Comparison of ENCODE assay signal across 9 mouse cellular contexts in genomic region chr6:115049015-115049414, GRCm38 (mm10). TPM values are rescaled to one million over a fixed set of nuclear protein-coding genes. Genes with fewer than 3 reads are reported as not detected.
DNase-seq lines count a peak whose midpoint lies in the region; ATAC-seq and TF ChIP-seq lines count a peak whose summit lies in the region.
"Had no signal": no experiment of that assay in that cellular context is flagged by ENCODE, and none has a peak within 500 bp of the region (broad histone marks: within the 10 kb centered on the region; RNA-seq: fewer than 3 reads in every experiment).

No protein-coding gene starts in this region.

- no peaks in the 10 kb centered on the region for H3K9me3 ChIP-seq in stomach, postnatal 0 days (ENCODE audit: control insufficient read depth, low read length)
- H3K9me3 ChIP-seq: embryonic facial prominence, embryonic 13.5 days had no signal

- peak; percentile 43 for DNase-seq in adrenal gland, postnatal 14 days
- no peak for DNase-seq in adrenal gland, adult 2 months
- DNase-seq in left cerebral cortex, adult 18-20 months (ENCODE audit: low spot score in 2 of 2): peak; percentile 59 to 75
- DNase-seq in left cerebral cortex, adult 8-10 months (ENCODE audit: low spot score in 2 of 2): no peak
- DNase-seq in cerebellum, adult 2 months: peak; percentile 57 to 74
- peak; percentile 91 for DNase-seq in left cerebral cortex, postnatal 4 days
- peak; percentile 26 for DNase-seq in stomach, postnatal 0 days (ENCODE audit: low spot score)
- no peak for DNase-seq in urinary bladder, adult 2 months (ENCODE audit: low spot score)

- no peak for ATAC-seq in stomach, postnatal 0 days (ENCODE audit: low FRiP score, low TSS enrichment)

- TF ChIP-seq EP300 in stomach, postnatal 0 days (optimal IDR thresholded peaks at IDR 0.05): no peak

- no peaks in the 10 kb centered on the region for H3K4me1 ChIP-seq in cerebellum, adult 2 months (ENCODE audit: control insufficient read depth, insufficient read depth, low read length)
- H3K4me1 ChIP-seq in stomach, postnatal 0 days (replicated peaks; ENCODE audit: control insufficient read depth, insufficient read depth): no peaks in the 10 kb centered on the region
- H3K4me1 ChIP-seq: embryonic facial prominence, embryonic 13.5 days had no signal

- no peaks in the 10 kb centered on the region for H3K27me3 ChIP-seq in cerebellum, adult 2 months (ENCODE audit: control insufficient read depth, insufficient read depth, low read length)
- H3K27me3 ChIP-seq in stomach, postnatal 0 days (ENCODE audit: control insufficient read depth, insufficient read depth, low read length): no peaks in the 10 kb centered on the region
- H3K27me3 ChIP-seq: embryonic facial prominence, embryonic 13.5 days had no signal

- H3K4me3 ChIP-seq in cerebellum, adult 2 months (replicated peaks; ENCODE audit: insufficient read depth, low read depth, low read length): peak overlapping the region; percentile 33
- H3K4me3 ChIP-seq in stomach, postnatal 0 days (ENCODE audit: low read depth, low read length): no peak overlapping the region
- H3K4me3 ChIP-seq: embryonic facial prominence, embryonic 13.5 days had no signal

- peak; percentile 91 for TF ChIP-seq CTCF in cerebellum, adult 2 months (IDR thresholded peaks at IDR 0.05; ENCODE audit: borderline replicate concordance, insufficient read depth, low read depth, low read length)
- peak; percentile 68 for TF ChIP-seq CTCF in stomach, postnatal 0 days (IDR thresholded peaks at IDR 0.05; ENCODE audit: low read depth)

- H3K36me3 ChIP-seq in stomach, postnatal 0 days (ENCODE audit: control insufficient read depth, insufficient read depth, low read length): no peaks in the 10 kb centered on the region
- H3K36me3 ChIP-seq: embryonic facial prominence, embryonic 13.5 days had no signal

- 10% methylated on average over 4 of the region's 4 CpGs for WGBS in cerebellum, adult 2 months
- WGBS in stomach, postnatal 0 days: 18% methylated on average over 4 of the region's 4 CpGs

- intact Hi-C loops in left cerebral cortex, postnatal 4 days (cut with DNase I): loop anchor here (10.0 kb wide), 1 partner anchor 216 kb away; no protein-coding TSS in a partner anchor

- H3K4me2 ChIP-seq in stomach, postnatal 0 days (replicated peaks; ENCODE audit: low read depth): no peak overlapping the region
- H3K4me2 ChIP-seq: embryonic facial prominence, embryonic 13.5 days had no signal

- no peak overlapping the region for H3K27ac ChIP-seq in cerebellum, adult 2 months (ENCODE audit: insufficient read depth, low read length)
- H3K27ac ChIP-seq in stomach, postnatal 0 days (replicated peaks): no peak overlapping the region
- H3K27ac ChIP-seq: embryonic facial prominence, embryonic 13.5 days had no signal

- no peak for TF ChIP-seq POLR2A in cerebellum, adult 2 months (IDR thresholded peaks at IDR 0.05; ENCODE audit: borderline replicate concordance, insufficient read depth, low read length)

- H3K9ac ChIP-seq in stomach, postnatal 0 days (ENCODE audit: low read length): no peak overlapping the region
- H3K9ac ChIP-seq: embryonic facial prominence, embryonic 13.5 days had no signal

RNA-seq across cellular contexts. Expression of gene Tamm41, which starts 11.3 kb away (rescaled TPM):
- total RNA-seq in adrenal gland, postnatal 14 days (2021): 23.2 and 27.1 TPM in 2 replicates
- total RNA-seq in adrenal gland, adult 2 months (2021): 10 to 100 TPM; 14.2 to 15.0 TPM
- 28.8 and 32.0 TPM in 2 replicates for polyA plus RNA-seq in adrenal gland, adult 2 months (2012; rRNA removed)
- total RNA-seq in left cerebral cortex, adult 18-20 months (2021): 10 to 100 TPM; 21.0 to 21.4 TPM
- 10 to 100 TPM; 20.3 to 25.4 (median 20.8) TPM for total RNA-seq in left cerebral cortex, adult 8-10 months (2022)
- polyA plus RNA-seq in cerebellum, adult 2 months (2012; rRNA removed): 28.5 and 32.4 TPM in 2 replicates
- total RNA-seq in left cerebral cortex, postnatal 4 days (2021): 10 to 100 TPM; 23.8 to 29.1 TPM
- polyA plus RNA-seq in stomach, postnatal 0 days (2015; fragmentation: Nextera tagmentation; extraction: Ambion mirVana): 35.8 and 36.0 TPM in 2 replicates
- polyA plus RNA-seq in urinary bladder, adult 2 months (2012; rRNA removed): 12.5 and 15.5 TPM in 2 replicates

Comparison
In these comparisons a context has a peak if more than half of its experiments do, and no peak if none do; other contexts are left out.
1. DNase-seq: peak in adrenal gland, postnatal 14 days (single experiment), left cerebral cortex, adult 18-20 months (2 of 2), cerebellum, adult 2 months (2 of 2), left cerebral cortex, postnatal 4 days (single experiment) and stomach, postnatal 0 days (single experiment); none in adrenal gland, adult 2 months (single experiment), left cerebral cortex, adult 8-10 months (0 of 2) and urinary bladder, adult 2 months (single experiment).